Mouse (Mus musculus) liver, postnatal 0 days (tissue): ENCODE data around the gene Khdrbs1.

Experiments used
- CTCF ChIP-seq: sonication (generic); IDR thresholded peaks from 2 replicates; pipeline ENCODE4 v1.5.1; 2016; ENCODE audit warnings: antibody characterized with exemption, low read depth
- EP300 ChIP-seq: IDR thresholded peaks from 2 replicates; pipeline ENCODE4 v1.6.1; 2016; ENCODE audit warnings: antibody characterized with exemption, low read depth, mild to moderate bottlenecking

- TF ChIP-seq CTCF: no peak
- TF ChIP-seq EP300: no peak
Measured at GRCm38 (mm10) chr4:129791399-129791798, 49.3 kb upstream of the Khdrbs1 start.
